Mouse (Mus musculus) gonadal fat pad, adult 2 months (tissue): ENCODE results near the gene Ube2q2. TPM values are rescaled to one million over a fixed set of nuclear protein-coding genes. Genes with fewer than 3 reads are reported as not detected.
"Not testable (repeated sequence)": the region's sequence is repeated elsewhere in the genome, so short reads cannot be mapped to it uniquely, and the experiment has no call there.

Experiments
- DNase-seq: peaks from one replicate; pipeline ENCODE4 v3.0.0-alpha.2; 2012; ENCODE audit warnings: low read depth
- polyA plus RNA-seq: library from polyadenylated mRNA; depleted of rRNA; stranded (reverse); fragments of >200 nt; gene quantifications from 2 replicates; pipeline ENCODE4 v1.2.3, GENCODE M21; 2012; rRNA removed

Ube2q2 gene
- polyA plus RNA-seq = 10.4 and 15.4 TPM in 2 replicates

GRCm38 (mm10) chr9:55148854-55149498 is at the start of gene Ube2q2:
Gene Ube2q2, plus strand, starts transcription at chr9:55148854.
- no peak for DNase-seq

GRCm38 (mm10) chr9:55101117-55101516 is 47.5 kb upstream of the Ube2q2 start:
- no peak for DNase-seq

DNA sequence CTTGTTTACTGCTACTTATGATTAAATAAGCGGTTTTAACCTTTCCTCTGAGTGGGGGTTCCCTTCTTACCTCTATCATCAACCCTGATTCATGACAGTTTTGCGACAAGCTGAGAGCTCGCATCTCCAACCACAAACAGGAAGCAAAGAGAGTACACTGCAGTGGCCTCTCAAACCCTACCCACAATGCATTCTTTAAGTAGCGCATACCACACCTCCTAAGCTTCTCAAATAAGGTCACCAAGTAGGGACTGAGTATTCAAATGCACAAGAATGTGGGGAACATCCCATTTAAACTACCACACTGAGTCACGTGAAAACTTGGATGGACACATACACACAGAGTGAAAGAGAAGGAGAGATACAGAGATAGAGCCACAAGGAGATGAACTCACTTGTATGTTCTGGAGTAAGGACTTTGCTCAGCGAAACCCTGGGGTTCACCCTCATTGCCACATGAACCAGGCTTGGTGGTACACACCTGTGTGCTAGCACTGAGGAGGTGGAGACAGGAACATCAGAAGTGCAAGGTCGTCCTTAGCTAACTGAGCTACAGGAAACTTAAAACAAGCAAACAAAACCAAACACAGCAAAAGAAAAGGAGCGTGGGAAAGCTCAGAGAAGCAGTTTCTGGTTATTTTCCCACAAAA is 46.3 kb upstream of the Ube2q2 start:
- DNase-seq = no peak

DNA sequence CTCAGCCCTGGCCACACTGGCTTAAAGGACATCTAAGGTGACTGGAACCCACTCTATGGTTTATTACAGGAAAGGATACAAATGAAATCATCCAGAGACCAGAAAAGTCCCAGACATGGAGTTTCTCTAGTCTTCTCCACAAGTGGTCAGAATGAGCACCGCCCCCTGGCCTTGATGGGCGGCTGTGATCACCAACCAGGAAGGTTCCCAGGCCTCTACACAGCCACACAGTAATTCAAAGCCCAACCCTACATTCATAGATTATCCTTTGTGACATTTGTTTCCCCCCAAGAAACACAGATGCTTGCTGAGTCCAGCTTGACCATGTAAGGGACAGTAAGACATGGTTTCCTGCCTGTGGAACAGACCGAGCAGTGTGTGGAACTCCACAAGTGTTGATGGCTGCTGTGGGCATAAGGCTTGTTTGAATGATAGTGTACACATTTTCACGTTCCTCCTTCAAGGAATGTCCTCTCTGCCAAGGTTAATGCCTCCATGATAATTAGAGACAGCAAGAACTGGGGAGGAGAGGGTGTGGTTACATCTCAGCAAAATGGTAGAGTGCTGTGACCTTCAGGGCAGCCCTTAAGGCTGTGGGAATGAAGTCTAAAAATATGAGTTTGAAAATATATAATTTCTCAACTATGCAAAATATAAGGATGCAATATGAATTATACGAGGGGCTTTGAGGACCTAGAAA is 45.6 kb upstream of the Ube2q2 start:
- DNase-seq = no peak

DNA sequence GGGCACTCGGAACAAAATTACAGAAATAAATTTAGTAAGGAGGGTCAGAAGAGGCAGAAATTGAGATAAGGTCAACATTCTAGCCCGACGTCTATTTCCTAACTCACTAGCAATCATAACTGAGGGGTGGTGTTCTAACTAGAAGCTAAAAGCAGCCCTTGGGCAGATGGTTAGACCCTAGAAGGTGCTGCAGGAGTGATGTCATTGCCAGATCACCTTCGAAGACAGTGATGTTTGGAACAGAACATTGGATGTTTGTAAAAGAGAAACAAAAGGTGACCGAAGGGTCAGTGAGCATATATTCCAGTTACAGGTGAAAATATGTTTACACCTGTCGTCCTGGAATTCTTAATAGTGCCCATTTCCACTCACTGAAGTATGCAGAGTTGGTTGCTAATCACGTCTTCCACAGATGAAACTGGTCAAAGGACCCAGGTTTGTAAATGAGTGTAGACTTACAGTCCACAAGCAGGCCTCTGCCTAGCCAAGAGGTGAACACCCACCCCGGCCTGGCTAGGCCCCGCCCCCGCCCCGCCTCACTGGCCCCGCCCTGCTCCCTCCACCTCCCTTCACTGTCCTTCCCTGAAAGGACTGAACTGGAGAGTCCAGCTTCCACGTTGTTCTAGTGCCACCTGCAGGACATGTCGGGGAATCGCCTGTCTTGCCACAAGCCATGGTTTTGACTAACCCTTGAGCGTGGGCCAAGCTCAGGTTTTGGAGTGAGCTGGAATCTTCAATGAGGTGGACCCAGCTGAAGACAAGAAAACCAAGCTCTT is 38.4 kb upstream of the Ube2q2 start:
- no peak for DNase-seq

- not testable (repeated sequence) for DNase-seq
Observed at GRCm38 (mm10) chr9:55110835-55111217, 37.8 kb upstream of the Ube2q2 start.

- no peak for DNase-seq
Observed at GRCm38 (mm10) chr9:55114752-55115151, 33.9 kb upstream of the Ube2q2 start.

GRCm38 (mm10) chr9:55117293-55118055 is 31.2 kb upstream of the Ube2q2 start:
- DNase-seq = no peak

DNA sequence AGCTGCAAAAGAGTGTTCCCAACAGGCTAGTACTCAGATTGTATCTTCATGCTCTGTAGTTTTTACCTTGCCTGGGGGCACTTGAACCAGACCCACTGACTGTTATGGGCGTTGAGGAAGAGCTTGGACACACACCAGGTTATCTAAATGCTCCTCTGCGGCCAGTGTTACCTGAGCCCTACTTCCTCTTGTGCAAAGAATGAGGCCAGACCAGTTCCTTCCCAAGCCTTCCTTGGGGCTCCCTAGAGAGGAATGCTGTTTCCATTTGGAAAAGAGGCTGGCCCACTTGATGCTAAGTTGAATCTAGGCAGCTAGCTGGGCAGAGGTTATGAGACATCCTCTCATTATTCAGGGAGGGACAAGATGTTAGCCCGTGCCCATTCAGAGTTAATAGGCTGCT is 26.1 kb upstream of the Ube2q2 start:
- DNase-seq = no peak

- no peak for DNase-seq
Observed at GRCm38 (mm10) chr9:55125735-55126134, 22.9 kb upstream of the Ube2q2 start.

DNA sequence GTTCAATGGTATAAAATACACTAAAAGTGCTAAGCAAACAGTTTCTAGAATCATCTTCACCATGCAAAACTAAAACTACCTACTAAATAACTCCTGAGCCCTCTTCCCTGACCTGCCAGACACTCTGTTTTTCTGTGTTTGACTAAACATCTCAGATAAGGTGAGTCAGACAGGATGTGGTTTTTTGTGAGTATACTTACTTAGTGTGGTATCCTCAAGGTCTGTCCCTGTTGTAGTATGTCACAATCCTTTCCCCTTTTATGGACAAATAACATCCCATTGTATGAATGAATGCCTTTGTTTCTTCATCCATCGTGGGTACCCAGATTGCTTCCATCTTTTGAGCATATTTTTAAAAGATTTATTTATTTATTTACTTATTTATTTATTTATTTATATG is 22.4 kb upstream of the Ube2q2 start:
- no peak for DNase-seq

DNA sequence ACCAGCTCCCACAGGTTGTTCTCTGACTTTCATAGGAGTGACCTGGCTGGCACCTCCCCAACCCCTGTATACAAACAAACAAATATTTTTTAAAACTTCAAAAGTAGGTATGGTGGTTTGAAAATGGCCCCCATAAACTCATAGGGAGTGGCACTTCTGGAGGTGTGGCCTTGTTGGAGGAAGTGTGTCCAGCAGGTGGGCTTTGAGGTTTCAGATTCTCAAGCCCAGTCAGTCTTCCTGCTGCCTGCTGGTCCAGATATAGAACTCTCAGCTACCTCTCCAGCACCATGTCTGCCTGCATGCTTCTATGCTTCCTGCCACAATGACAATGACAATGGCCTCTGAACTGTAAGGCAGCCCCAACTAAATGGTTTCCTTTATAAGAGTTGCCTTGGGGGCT is 16.8 kb upstream of the Ube2q2 start:
- no peak for DNase-seq

- DNase-seq = no peak
Observed at GRCm38 (mm10) chr9:55136576-55136975, 12.1 kb upstream of the Ube2q2 start.

- DNase-seq = no peak
Observed at GRCm38 (mm10) chr9:55137112-55137511, 11.5 kb upstream of the Ube2q2 start.

DNA sequence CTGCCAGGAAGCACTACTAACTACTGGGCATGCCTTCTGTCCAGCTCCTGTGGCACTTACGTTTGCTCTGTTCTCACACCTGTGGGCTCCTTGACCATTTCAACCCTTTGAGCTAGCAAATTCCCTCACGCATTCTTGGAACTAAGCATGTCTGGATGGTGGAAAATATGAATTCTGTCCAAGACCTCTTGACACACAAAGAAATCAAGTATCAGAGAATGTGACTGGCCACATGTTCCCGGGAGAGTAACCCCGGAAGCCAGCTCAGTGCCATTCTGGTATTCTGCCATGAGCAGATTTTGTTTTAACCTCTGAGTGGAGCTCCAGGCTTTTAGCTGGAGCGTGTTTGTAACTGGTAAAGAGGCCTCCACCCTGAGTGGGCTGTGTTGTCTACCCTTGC is 8.7 kb upstream of the Ube2q2 start:
- DNase-seq = no peak

- no peak for DNase-seq
Observed at GRCm38 (mm10) chr9:55149499-55150278, 1.0 kb downstream of the Ube2q2 start.

DNA sequence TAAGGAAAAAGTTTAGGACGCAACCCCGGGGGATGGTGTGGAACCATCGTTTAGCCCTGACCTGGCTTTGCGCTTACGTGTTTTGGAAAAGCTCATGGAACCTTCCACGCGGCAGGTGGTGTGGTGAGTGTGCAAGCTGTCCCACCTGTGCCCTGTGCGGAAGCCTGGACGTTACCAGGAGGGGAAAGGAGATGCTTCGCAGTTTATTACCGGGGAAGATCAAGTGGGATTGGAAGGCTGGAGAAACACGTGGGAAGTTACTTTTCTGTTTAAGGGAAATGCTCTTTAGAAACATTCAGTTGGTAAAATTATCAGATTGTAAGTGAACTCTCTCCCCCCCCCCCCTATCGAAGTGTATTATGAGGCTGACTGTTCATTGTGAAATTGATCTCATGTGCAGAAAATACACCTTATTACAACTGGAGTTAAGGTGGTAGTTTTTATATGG is 1.6 kb downstream of the Ube2q2 start:
- no peak for DNase-seq

DNA sequence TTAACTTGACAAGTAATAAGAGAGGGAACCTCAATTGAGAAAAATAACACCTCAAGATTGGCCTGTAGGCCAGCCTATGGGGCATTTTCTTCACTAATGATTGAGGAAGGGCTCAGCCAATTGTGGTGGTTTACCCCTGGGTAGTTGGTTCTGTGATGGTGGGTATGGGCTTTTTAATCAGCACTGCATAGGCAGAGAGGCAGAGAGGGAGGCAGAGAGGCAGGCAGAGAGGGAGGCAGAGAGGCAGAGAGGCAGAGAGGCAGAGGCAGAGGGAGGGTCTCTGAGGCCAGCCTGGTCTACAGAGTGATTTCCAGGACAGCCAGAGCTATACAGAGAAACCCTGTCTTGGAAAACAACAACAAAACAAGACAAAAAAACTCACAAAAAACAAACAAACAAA is 2.4 kb downstream of the Ube2q2 start:
- DNase-seq = no peak

- no peak for DNase-seq
Observed at GRCm38 (mm10) chr9:55152935-55153334, 4.3 kb downstream of the Ube2q2 start.

DNA sequence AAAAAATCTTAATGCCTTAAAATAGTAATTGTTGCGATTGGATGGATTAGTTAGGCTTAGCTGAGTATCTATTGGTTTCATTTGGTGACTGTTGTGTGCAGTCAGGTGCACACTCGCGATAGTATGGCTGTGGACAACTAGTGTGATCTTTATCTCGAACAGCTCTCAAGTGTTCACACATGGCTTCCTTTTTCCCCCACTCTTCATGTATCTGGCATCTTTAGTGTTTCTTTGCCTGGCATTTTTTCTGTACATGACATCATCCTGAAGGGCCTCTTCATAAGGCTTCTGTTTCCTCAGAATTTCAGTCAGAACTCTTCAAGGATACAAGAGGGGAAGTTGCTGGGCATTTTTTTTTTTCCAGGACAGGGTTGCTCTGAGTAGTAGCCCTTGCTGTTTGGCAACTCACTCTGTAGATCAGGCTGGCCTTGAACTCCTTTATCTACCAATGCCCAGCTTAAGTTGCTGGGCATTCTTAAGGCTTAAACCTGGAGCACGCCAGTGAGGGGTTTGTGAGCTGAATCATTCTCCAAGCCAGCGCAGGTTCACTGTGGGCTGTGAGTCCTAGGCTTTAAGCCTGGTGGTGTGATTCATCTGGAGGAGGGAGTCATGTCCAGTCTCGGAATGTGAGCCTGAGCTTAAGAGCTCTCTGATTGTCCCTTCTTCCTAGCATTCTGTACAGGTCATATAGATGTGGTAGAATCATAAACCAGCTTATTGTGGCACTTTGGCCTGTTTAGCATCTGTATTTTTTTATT is 22.2 kb downstream of the Ube2q2 start:
- DNase-seq = no peak
